Mouse (Mus musculus) lung, postnatal 0 days (tissue): ENCODE measurements around the gene Babam2. TPM values are rescaled to one million over a fixed set of nuclear protein-coding genes. Genes with fewer than 3 reads are reported as not detected.
A peak's percentile ranks its signal among the peaks of the same experiment; 100 is the strongest.

ENCODE experiments used
- ATAC-seq: fragments of 200-750 bp; cut with Nextera tagmentation; 2 replicates; pipeline ENCODE4 v1.8.0; 2017; ENCODE audit warnings: moderate library complexity
- DNase-seq: peaks from one replicate; pipeline ENCODE4 v3.0.0-alpha.2; 2016; ENCODE audit warnings: low spot score
- H3K27ac ChIP-seq: fragments of 300-500 bp; sonication (generic); 2 replicates; pipeline ENCODE4 v1.5.1; 2014; ENCODE audit warnings: antibody characterized with exemption, mild to moderate bottlenecking, low read length, mixed read lengths
- H3K27me3 ChIP-seq: fragments of 300-500 bp; sonication (generic); replicated peaks from 2 replicates; pipeline ENCODE4 v1.6.1; 2014; ENCODE audit warnings: low read length, mixed read lengths; ENCODE audit not compliant: insufficient read depth
- H3K36me3 ChIP-seq: fragments of 300-500 bp; sonication (generic); 2 replicates; pipeline ENCODE4 v1.6.1; 2014; ENCODE audit warnings: low read length, mixed read lengths; ENCODE audit not compliant: insufficient read depth
- H3K4me1 ChIP-seq: fragments of 300-500 bp; sonication (generic); 2 replicates; pipeline ENCODE4 v1.6.1; 2014; ENCODE audit warnings: antibody characterized with exemption, low read depth, low read length, mixed read lengths; ENCODE audit not compliant: insufficient read depth
- H3K4me2 ChIP-seq: fragments of 300-500 bp; sonication (generic); replicated peaks from 2 replicates; pipeline ENCODE4 v1.6.1; 2014; ENCODE audit warnings: low read depth, mild to moderate bottlenecking, low read length, moderate library complexity, mixed read lengths
- H3K4me3 ChIP-seq: fragments of 300-500 bp; sonication (generic); 2 replicates; pipeline ENCODE4 v1.5.1; 2014; ENCODE audit warnings: low read depth, low read length
- H3K9ac ChIP-seq: fragments of 300-500 bp; sonication (generic); replicated peaks from 2 replicates; pipeline ENCODE4 v1.6.1; 2014; ENCODE audit warnings: low read depth, mild to moderate bottlenecking
- H3K9me3 ChIP-seq: fragments of 300-500 bp; sonication (generic); 2 replicates; pipeline ENCODE4 v1.6.1; 2016; ENCODE audit warnings: low read length, mixed read lengths
- CTCF ChIP-seq: IDR thresholded peaks from 2 replicates; pipeline ENCODE4 v1.5.1; 2016; ENCODE audit warnings: antibody characterized with exemption, mild to moderate bottlenecking
- EP300 ChIP-seq: IDR thresholded peaks from 2 replicates; pipeline ENCODE4 v1.6.1; 2016; ENCODE audit warnings: antibody characterized with exemption, mild to moderate bottlenecking, control low read depth
- WGBS: fragments of 180-500 bp; shearing (Covaris S2); extraction: QIAGEN DNeasy Blood & Tissue Kit; methylation state at CpG from one replicate; pipeline ENCODE4 v1.1.7; 2014; 5-methylcytosine and 5-hydroxymethylcytosine counted together
- polyA plus RNA-seq: library from polyadenylated mRNA; unstranded; fragments of >200 nt; fragmentation: Nextera tagmentation; extraction: Ambion mirVana; gene quantifications from 2 replicates; pipeline ENCODE4 v1.2.1, GENCODE M21; 2015

Gene Babam2
- polyA plus RNA-seq, 1 experiment from 2014 or later: 39.4 TPM

- H3K9ac ChIP-seq: no peak overlapping the region
- 53% methylated on average over 5 of the region's 5 CpGs for WGBS
- no peak for TF ChIP-seq CTCF
- TF ChIP-seq EP300: peak; percentile 96
- ATAC-seq (peak; percentile 57), DNase-seq (peak; percentile 67)
- no peak overlapping the region for H3K4me3 ChIP-seq
- no peaks in the 10 kb centered on the region for H3K27me3 ChIP-seq
- H3K9me3 ChIP-seq: no peaks in the 10 kb centered on the region
- H3K36me3 ChIP-seq: no peaks in the 10 kb centered on the region
- H3K4me2 ChIP-seq: no peak overlapping the region
- H3K27ac ChIP-seq: no peak overlapping the region
- no peaks in the 10 kb centered on the region for H3K4me1 ChIP-seq
These were observed 30.0 kb downstream of the Babam2 start for GRCm38 (mm10) chr5:31727456-31727855.

- DNase-seq (no peak), ATAC-seq (no peak)
- WGBS: 14% methylated on average over 3 of the region's 3 CpGs
- Histone ChIP-seq H3K4me2 (no peak overlapping the region), H3K4me1 (no peaks in the 10 kb centered on the region), H3K27me3 (no peaks in the 10 kb centered on the region), H3K9me3 (no peaks in the 10 kb centered on the region), H3K36me3 (no peaks in the 10 kb centered on the region), H3K9ac (no peak overlapping the region), H3K4me3 (no peak overlapping the region), H3K27ac (no peak overlapping the region)
- TF ChIP-seq CTCF (no peak), EP300 (no peak)
These were observed 35.3 kb downstream of the Babam2 start for GRCm38 (mm10) chr5:31732644-31733338.

- Histone ChIP-seq H3K9me3 (no peaks in the 10 kb centered on the region), H3K4me2 (no peak overlapping the region), H3K4me3 (no peak overlapping the region), H3K27me3 (no peaks in the 10 kb centered on the region), H3K36me3 (no peaks in the 10 kb centered on the region), H3K4me1 (no peaks in the 10 kb centered on the region; the same call in 1 of the 2 replicates), H3K27ac (no peak overlapping the region), H3K9ac (no peak overlapping the region)
- no peak for TF ChIP-seq CTCF
- ATAC-seq (no peak), DNase-seq (no peak)
- 94% methylated on average over 1 of the region's 1 CpGs for WGBS
These were observed 44.4 kb downstream of the Babam2 start for GRCm38 (mm10) chr5:31741931-31742330.

GRCm38 (mm10) chr5:31742521-31743031 is 45.1 kb downstream of the Babam2 start:
- no peak overlapping the region for H3K27ac ChIP-seq
- no peaks in the 10 kb centered on the region for H3K36me3 ChIP-seq
- WGBS: 50% methylated on average over 4 of the region's 4 CpGs
- no peak overlapping the region for H3K4me2 ChIP-seq
- H3K9ac ChIP-seq: no peak overlapping the region
- TF ChIP-seq CTCF (no peak), EP300 (no peak)
- peak; percentile 59; the same call in 1 of the 2 replicates for ATAC-seq
- H3K9me3 ChIP-seq: no peaks in the 10 kb centered on the region
- DNase-seq: no peak
- H3K4me1 ChIP-seq: no peaks in the 10 kb centered on the region; the same call in 1 of the 2 replicates
- no peaks in the 10 kb centered on the region for H3K27me3 ChIP-seq
- no peak overlapping the region for H3K4me3 ChIP-seq

GRCm38 (mm10) chr5:31749401-31749800 is 51.9 kb downstream of the Babam2 start:
- TF ChIP-seq EP300: no peak
- TF ChIP-seq CTCF: no peak
- Histone ChIP-seq H3K4me3 (no peak overlapping the region), H3K27me3 (no peaks in the 10 kb centered on the region), H3K9ac (no peak overlapping the region), H3K4me1 (peaks cover 5% of the 10 kb centered on the region; the same call in 1 of the 2 replicates), H3K4me2 (no peak overlapping the region), H3K9me3 (no peaks in the 10 kb centered on the region), H3K27ac (no peak overlapping the region), H3K36me3 (no peaks in the 10 kb centered on the region)
- ATAC-seq (no peak), DNase-seq (no peak)

- no peaks in the 10 kb centered on the region for H3K9me3 ChIP-seq
- H3K36me3 ChIP-seq: no peaks in the 10 kb centered on the region
- H3K9ac ChIP-seq: no peak overlapping the region
- H3K4me1 ChIP-seq: peaks cover 5% of the 10 kb centered on the region; the same call in 1 of the 2 replicates
- DNase-seq (no peak), ATAC-seq (no peak)
- TF ChIP-seq CTCF: no peak
- TF ChIP-seq EP300: no peak
- no peak overlapping the region for H3K4me2 ChIP-seq
- no peaks in the 10 kb centered on the region for H3K27me3 ChIP-seq
- H3K4me3 ChIP-seq: no peak overlapping the region
- H3K27ac ChIP-seq: no peak overlapping the region
- 75% methylated on average over 9 of the region's 9 CpGs for WGBS
These were observed 52.9 kb downstream of the Babam2 start for GRCm38 (mm10) chr5:31750231-31750925.
